Mouse (Mus musculus) mouse embryonic stem cell (cell line): ENCODE results near the gene Pcbd2.
"Not testable (repeated sequence)": the region's sequence is repeated elsewhere in the genome, so short reads cannot be mapped to it uniquely, and the experiment has no call there.

ENCODE experiments used
- in situ Hi-C, 2 experiments: fragments of 300-500 bp; cut with MboI; formaldehyde crosslinking; loops; 1 replicate in 1 of 2; 3 replicates in 1 of 2; pipeline ENCODE4 v1.14.3; 2019 to 2020; ENCODE audit warnings: low sequenced_read_pairs in 2 of 2, low pct_unique_long_range_greater_than_20kb in 1 of 2, mixed read lengths in 1 of 2; ENCODE audit not compliant: unreplicated experiment in 1 of 2

The Pcbd2 gene

DNA sequence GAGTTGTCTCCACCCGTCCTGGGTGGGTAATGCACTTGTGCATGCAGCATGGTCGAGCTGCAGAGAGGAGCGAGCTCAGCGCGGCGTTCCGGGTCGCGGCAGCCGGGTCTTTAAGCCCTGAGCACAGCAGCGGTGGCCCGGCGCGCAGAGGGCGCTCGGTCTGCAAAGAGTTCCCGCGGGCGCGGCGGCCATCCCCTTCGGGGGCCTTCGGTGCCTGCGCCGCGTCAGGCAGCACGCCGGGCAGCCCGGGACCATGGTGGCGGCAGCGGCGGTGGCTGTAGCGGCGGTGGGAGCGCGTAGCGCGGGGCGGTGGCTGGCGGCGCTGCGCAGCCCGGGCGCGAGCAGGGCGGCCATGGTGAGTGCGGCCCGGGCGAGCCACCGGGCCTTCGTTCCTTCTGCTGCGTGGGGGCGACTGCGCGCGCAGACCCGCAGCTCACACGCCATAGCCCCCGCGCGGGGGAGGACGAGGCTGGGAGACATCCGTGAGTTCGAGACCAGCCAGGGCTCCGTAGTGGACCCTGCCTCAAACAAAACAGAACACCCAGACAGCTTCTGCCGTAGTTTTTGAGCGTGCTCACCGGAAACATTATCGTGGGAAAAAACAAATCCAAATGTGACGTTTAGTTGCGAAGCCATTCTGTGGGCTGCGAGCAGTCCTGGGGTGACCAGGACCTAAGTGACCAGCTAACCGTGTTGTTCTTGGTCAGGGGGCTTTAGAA lies at the start of gene Pcbd2:
Pcbd2 (plus strand) TSS at position 249 of the 719 bp plus-strand sequence.
- in situ Hi-C loops: no loop called here

DNA sequence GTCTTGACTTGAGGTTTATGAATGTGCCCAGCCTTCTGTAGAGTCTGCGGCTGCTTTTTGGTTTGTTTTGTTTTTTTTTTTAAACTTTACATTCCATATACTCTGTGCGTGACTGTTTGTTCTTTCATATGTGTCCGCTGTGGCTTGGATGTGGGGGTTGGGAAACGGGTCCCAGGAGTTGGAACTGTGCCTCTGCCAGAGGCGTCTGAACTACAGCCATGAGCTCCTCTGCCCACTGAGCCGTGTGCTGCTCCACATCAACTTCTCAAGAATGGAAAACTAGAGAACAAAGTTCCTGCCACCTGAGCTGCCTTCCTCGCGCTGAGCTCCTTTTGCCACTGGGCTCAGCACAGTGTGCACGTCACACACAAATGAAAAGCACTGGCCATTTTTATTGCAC lies 45.0 kb upstream of the Pcbd2 start:
- in situ Hi-C loops: no loop called here

DNA sequence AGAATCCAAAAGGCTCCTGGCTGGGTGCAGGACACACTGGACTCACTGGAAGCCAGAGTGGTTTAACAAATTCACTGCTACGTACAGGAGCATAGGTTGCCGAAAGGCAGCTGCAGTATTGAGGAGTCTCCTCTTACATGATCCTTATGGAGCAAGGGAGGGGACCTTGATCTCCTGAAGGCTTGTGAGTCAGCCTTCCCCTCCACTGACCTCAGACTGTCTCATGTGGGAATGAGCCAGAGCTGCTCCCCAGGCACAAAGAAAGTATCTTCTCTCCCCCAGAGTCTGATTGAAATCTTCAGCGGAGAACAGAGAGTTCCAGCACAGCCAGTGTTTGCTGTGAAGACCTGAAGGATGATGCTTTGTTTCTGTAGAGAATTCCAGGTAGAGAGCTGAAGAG lies 43.6 kb upstream of the Pcbd2 start:
- in situ Hi-C loops: no loop called here

DNA sequence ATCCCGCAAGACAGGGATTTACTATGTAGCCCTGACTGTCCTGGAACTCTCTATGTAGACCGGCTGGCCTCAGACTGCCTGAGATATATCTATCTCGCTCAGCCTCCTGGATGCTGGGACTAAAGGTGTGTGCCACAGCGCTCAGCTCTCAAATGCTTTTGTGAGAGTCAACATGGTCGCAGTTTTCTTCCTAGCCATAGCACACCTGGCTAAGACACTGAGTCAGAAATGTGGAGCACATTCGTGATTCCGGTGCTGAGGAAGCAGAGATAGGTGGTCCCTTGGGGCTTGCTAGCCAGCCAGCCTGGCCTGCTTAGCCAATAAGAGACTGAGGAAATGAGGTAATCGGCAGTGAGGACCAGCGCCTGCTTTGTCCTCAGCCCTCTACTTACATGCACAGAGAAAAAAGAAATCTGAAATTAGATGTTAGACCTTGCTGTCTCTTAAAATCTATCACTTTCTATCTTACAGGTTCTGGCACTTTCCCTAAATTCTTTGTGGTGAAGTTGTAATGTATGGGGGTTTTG lies 41.0 kb upstream of the Pcbd2 start:
- in situ Hi-C loops: no loop called here

DNA sequence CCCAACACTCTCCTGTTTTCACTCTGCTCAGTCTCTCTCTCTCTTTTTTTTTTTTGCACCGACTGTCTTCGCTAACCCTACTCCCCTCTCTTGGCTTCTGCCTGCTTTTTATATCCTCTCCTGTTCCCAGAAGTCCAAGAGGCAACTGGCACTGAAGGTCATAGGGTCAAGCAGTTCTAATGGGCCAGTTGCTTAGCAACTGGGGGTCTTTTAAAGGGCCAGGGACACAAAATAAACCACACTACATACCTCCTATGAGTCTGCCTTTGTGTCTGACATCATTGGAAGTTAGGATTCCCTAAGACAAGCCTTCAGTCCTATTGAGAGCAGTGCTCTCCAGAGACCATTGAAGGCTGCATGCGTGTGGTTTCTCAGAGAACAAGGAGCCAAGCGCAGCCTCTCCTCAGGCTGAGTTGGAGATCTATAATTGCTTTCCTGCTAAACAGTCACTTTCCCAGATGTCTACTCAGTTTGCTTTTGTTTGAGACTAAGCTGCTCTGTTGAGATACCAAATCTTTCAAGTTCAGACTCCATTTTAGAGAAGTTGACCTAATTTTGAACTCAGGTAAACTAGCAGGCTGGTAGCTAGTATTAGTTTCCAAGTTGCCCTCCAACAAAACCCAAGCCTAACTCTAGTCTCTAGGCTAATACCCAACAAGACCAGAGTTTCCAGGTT lies 39.1 kb upstream of the Pcbd2 start:
- in situ Hi-C loops: no loop called here

DNA sequence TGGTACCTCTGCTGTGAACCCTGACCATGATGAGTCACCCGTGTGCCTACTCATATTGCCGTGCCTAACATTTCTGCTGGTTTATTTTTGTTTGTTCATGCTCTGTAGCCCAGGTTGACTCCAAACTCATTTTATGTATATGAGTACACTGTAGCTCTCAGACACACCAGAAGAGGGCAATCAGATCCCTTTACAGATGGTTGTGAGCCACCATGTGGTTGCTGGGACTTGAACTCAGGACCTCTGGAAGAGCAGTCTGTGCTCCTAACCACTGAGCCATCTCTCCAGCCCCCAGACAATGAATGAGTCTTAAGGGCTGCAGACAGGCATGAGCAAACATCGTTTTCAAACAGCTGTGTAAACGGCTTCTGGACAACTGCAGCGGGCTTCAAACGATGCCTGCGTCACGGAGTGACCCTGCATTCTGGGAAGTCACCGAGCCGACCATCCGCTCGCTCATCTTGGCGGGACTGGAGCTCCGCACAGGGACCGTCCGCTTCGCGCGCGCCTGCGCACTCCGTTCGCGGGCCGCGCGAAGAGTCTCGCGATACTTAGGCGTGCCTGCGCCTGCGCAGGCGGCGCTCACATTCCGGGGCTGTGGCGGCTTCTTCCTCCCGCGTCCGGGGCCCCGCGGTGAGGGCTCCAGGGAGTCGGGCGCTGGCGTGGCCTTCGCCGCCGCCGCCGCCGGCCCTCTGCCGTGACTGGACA lies 34.5 kb upstream of the Pcbd2 start, which contains the start of gene B230219D22Rik:
B230219D22Rik (plus strand) TSS at position 590 of the 708 bp plus-strand sequence.
- in situ Hi-C loops: no loop called here

DNA sequence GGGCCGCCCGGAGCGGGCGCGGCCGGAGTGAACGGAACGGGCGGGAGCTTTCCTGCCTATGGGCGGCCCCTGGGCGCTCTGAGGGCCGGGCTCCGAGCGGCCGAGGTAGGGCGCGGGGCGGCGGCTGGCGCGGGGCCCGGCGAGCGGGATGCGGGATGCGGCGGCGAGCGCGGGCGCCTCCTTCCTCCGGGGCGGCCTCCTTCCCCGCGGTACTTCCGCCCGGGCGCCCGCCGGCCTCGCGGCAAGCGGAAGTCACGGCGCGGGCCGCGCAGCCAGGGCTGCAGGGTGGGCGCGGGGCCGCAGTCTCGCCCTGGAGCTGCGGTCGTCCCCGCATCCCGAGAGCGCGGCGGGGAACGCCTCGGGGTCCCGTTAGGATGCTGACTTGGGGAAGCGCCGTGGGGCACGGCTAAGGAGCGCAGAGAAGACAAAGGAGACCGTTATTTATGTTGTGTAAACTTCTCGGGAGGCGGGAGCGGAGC lies 33.9 kb upstream of the Pcbd2 start:
- in situ Hi-C loops: no loop called here

DNA sequence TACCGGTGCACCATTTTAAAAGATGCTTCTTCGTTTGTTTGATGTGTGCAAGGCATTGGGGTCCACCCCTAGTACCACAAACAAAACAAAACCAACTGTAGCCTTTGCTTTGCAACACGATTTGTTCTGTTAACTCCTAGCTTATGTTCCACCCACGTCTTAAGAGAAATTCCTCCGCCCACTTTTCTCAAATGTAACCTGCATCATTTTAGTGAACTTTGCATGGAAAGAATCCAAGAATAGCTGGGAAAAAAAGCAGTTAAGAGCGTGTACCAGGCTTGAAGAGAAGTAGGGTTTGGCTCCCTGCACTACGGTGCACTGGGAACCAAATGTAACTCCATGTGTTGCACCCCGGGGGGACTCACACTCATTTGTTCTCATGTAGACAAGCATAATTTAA lies 33.1 kb upstream of the Pcbd2 start:
- in situ Hi-C loops: no loop called here

DNA sequence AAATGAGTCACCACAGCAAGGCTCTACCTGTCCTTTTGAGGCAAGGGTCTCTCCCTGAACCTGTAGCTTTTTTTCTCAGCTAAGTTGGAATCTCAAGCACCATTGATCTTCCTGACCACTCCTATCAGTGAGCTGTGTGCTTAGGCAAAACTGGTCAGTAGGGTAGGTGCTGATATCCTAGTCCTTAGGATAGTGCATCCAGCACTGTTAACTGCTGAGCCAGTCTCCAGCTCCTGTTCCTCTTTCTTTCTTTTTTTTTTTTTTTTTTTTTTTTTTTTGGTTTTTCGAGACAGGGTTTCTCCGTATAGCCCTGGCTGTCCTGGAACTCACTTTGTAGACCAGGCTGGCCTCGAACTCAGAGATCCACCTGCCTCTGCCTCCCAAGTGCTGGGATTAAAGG lies 31.2 kb upstream of the Pcbd2 start:
- in situ Hi-C loops: not testable (repeated sequence)

DNA sequence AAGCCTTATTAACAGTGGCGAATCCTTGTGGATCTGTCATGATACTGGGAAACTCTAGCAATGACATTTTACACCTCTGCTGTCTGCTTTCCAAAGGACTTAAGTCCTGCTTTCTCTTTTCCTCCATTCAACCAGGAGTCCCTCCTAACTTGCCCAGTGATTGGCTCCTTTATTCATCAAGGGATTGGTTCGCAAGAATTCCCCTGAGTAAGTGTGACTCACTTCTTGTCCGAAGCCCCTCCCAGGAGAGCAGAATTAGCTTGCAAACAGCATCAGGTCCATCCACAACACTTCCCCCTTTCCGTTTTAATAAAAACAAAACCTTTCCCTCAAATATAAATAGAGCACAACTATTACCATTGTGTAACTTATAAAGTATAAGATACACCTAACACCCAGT lies 22.9 kb upstream of the Pcbd2 start:
- in situ Hi-C loops: no loop called here

DNA sequence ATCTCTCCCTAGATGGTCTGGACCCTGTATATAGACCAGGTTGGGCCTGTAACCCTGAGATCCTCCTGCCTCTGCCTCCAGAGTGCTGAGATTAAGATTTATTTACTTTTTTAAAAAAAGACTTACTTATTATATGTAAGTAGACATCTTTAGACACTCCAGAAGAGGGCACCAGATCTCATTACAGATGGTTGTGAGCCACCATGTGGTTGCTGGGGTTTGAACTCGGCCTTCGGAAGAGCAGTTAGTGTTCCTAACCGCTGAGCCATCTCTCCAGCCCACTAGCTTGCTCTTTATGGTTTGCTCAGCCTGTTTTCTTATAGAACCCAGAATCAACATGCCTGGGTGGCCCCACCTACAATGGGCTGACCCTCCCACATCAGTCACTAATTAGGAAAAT lies 14.3 kb upstream of the Pcbd2 start:
- in situ Hi-C loops: loop anchor here in 1 of 2 experiments (10.0 kb wide), 1 partner anchor 252 kb away; no protein-coding TSS in a partner anchor

DNA sequence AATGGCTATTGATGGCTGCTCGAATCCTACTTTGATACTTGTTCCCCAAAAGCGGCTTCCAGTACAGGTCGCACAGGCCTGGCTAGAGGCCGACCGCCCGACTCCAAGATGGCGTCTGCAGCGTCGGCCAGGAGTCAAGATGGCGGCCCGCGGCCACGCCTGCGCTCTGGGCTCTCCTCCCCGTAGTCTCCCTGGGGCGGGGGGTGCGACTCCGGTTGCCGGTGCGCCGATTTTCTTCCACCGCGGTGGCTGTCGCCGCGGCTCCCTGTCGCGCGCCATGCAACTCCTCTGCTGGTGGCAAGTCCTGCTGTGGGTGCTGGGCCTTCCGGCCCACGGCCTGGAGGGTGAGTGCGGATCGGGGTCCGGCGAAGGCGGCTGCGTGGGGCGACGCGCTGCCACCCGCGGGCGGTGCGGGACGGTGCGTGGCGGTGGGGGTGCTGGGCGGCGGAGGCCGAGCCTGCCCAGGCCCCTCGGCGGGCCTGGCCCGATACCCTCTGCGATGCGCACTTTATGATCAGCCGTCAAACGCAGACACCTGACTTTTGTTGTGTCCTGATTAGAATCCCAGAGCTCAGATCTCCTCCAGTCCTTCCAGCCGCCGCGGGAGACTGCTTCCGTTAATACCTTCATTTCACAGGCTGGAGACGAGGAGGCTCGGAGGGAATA lies 12.5 kb upstream of the Pcbd2 start, which contains the start of gene Txndc15:
Txndc15 (plus strand) TSS at position 150 of the 666 bp plus-strand sequence.
- in situ Hi-C loops: loop anchor here in 1 of 2 experiments (10.0 kb wide), 1 partner anchor 250 kb away; no protein-coding TSS in a partner anchor

DNA sequence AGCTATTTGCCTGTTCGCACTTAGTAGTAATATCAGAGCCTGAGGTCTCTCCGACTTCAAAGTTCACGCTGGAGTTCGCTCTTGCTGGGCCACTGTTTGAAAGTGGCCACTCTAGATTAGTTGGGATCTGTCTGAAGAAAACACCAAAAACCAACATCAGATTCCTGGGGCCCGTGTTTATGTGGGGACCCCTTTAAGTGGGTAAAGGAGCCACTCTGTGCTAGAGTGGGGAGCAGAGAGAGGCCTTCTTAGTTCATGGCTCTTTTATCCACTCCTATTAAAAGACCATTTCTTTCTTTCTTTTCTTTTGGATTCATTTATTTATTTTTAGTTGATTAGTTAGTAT lies 12.0 kb upstream of the Pcbd2 start:
- in situ Hi-C loops: loop anchor here in 1 of 2 experiments (10.0 kb wide), 1 partner anchor 250 kb away; no protein-coding TSS in a partner anchor

DNA sequence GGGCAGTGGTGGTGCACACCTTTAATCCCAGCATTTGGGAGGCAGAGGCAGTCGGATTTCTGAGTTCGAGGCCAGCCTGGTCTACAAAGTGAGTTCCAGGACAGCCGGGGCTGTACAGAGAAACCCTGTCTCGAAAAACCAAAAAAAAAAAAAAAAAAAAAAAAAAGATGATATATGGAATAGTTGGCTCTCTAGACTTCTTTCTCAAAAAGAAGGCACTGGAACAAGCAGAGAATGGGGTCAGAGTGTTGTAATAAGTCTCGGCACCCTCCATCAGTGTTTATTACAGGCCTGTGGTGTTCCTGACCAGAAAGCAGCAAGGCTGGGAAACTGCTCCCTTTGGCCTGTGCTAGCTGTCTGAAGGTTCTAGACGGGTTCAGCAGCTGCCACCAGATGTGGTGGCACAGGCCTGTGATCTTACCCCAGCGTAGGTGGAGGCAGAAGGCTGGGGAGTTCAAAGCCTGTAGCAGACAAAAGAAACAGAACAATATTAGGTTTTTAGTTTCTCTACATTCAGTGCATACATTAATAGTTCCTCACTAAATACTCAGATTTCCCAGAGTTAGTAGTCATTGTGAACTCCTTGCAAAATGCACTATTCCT lies 11.2 kb upstream of the Pcbd2 start:
- in situ Hi-C loops: loop anchor here in 1 of 2 experiments (10.0 kb wide), 1 partner anchor 249 kb away; no protein-coding TSS in a partner anchor

DNA sequence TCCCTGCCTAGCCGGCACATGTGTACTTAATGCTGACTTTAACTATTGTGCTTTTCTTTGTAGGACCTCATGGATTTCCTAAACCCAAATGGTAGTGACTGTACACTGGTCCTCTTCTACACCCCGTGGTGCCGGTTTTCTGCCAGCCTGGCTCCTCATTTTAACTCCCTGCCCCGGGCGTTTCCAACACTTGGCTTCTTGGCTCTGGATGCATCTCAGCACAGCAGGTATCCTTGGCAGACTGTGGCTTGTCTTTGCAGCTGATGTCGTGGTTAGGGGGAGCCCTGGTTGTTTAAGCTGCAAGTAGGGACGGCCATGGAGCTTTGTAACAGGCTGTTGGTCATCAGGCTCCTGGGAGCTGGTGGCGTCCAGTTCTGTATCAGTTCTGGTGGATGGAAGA lies 5.7 kb upstream of the Pcbd2 start:
- in situ Hi-C loops: no loop called here

DNA sequence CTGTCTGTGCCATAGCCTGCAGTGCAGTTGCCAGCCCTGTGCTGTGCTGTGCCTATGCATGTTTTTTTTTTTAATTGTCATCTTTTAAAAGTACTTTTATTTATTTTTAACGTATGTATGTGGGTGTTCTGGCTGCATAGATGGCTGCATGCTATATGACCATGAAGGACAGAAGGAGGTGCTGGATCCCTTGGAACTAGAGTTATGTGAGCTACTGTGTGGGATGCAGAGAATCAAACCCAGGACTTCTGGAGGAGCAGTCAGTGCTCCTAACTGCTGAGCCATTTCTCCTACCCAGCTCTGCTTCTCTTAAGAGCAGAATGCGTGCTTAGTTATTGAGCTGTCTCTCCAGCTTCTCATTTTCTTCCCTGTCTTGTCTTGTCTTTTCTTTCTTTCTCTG lies 5.2 kb upstream of the Pcbd2 start:
- in situ Hi-C loops: no loop called here

DNA sequence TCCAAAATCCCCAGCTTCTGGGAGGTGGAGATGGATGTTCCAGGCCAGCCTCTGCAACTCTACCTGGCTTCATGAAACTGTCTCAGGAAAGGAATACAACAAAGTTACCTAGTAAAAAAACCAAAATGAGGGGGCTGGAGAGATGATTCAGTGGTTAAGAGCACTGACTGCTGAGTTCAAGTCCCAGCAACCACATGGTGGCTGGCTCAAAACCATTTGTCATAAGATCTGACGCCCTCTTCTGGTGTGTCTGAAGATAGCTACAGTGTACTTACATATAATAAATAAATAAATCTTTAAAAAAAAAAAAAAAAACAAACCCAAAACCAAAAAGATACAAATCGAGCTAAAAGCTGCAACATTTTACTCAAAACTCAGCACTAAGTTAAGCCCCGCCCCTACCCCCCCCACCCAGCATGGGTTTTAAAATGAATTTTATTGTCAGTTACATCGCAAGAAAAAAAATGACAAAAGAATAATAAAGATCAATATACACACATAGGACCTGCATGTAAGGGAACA lies 509 bp upstream of the Pcbd2 start:
- in situ Hi-C loops: no loop called here

DNA sequence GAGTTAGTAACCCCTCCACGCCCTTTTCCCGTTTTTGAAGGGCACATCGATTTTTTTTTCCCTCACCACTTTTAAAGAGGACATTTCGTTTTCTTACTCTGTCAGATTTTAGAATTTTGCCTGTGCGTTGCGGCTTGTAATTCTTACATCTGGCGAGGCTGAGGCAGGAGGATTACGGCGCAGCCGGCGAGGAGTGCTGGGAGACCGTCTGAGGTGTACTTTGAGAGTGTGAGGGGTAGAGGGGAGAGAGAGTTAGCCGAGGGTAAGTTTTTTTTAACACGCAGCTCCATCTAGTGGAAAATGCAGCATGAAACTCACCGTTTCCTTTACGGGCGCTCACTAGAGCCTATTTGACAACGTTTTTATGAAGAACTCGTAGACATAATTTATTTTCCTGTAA lies 671 bp downstream of the Pcbd2 start:
- in situ Hi-C loops: no loop called here
